Mouse (Mus musculus): Measurements from ENCODE around the gene Car9.

Car9 gene

DNA sequence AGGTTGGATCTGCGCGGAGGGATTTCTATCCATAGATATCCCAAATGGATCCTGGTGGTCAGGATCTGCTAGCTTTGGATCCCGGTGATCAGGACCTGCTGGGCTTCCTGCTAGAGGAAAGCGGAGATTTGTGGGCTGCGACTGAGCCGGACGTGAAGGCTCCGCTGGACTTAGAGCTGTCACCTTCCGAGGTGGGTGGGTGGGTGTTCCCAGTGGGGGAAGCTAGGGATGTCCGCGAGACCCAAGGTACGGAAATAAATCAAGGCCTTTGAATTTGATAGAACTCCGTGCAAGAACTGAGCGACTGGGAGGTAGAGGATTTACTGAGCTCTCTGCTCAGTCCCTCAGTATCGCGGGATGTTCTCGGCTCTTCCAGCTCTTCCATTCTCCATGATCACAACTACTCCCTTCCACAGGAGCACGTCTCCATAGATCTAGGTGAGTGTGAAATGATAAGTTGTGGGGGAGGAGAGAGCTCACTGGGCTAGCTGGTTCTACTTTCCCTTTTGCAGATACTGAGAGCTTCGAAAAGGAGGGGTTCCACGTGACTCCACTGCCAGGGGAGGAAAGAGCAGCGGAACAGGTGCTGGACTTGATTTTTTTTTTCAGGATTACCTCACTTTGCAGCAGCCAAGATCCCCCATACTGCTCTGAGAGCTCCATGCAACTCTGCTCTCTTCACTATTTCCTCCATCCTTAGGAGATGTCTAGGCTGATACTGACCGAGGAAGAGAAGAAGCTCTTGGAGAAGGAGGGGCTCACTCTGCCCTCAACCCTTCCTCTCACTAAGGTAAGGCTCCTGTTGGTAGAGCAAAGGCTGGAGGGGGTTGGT, 56.2 kb downstream of the Car9 start:
- no peak for DNase-seq (ENCODE audit: low spot score in 2 of 2)
